Mouse (Mus musculus): Measurements from ENCODE around the gene Lrrc43.
A peak's percentile ranks its signal among the peaks of the same experiment; 100 is the strongest.
"Not testable (repeated sequence)": the region's sequence is repeated elsewhere in the genome, so short reads cannot be mapped to it uniquely, and the experiment has no call there.

The Lrrc43 gene

DNA sequence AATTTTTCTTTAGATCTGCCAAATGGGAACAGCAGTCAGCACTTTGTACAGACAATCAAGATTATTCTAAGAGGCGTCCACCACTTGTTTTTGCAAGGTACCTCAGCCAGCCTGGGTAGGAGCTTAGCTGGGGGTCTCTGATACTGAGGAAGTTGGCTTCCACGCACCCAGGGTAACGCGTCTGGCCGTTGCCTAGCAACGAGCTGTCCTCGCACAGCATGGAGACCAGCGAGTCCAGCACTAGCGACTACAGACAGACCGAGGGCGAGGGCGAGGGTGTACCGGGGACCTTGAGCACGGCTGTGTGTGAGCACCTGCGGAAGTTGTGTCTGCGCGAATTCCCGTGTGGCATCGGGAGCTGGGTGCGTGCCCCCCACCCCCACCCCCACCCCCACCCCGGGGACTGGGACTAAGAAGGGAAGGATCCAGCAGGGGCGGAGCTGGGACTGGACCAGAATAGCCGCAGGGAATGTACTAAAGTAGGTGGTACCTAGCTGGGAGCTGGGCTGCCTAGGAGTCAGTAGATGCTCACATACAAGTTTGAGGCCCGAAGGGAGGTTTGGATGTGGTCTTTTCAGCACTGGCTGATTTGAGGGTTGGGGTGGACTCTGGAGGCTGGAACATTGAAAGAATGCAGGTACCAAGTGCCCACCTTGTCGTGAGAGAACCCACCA is at the start of gene Lrrc43, which contains the start of gene Il31:
Lrrc43 (plus strand) TSS at position 194 of the 674 bp plus-strand sequence.
Il31 (minus strand) TSS at position 378 of the 674 bp plus-strand sequence.
- peak; percentile 19 for DNase-seq (ENCODE audit: inconsistent ontology term)

DNA sequence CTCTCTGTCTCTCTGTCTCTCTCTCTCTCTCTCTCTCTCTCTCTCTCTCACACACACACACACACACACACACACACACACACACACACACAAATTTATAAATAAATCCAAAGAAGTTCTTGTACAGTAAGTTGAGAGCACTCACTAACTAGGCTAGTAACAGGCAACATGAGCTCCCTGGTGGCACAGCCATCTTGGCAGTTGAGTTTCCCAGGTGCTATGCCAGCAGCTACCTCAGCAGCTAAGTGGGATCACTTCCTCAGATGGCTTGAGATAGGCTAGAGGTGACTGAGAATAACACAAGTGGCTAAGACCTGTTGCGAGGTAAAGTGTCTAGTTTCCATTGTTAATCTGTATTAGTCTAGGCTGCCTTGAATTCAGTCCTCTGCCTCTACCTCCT is 49.8 kb upstream of the Lrrc43 start:
- no peak for DNase-seq (ENCODE audit: inconsistent ontology term)

DNA sequence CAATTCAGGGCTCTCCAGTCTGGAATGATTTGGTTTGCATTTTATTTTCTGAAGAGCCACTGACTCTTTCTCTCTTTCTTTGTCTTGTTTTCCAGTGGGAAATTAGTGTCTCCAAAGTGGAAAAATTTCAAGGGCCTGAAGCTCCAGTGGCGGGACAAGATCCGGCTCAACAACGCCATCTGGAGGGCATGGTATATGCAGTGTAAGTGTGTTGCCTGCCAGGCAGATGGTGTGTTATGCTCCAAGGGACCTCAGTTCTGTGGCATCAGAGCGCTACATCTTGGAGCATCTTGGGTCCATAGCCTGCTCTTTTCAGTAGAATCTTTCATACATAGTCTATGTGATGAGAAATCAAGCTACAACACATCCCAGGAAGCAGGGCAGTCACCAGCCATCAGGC is 49.2 kb upstream of the Lrrc43 start:
- DNase-seq (ENCODE audit: inconsistent ontology term): no peak

DNA sequence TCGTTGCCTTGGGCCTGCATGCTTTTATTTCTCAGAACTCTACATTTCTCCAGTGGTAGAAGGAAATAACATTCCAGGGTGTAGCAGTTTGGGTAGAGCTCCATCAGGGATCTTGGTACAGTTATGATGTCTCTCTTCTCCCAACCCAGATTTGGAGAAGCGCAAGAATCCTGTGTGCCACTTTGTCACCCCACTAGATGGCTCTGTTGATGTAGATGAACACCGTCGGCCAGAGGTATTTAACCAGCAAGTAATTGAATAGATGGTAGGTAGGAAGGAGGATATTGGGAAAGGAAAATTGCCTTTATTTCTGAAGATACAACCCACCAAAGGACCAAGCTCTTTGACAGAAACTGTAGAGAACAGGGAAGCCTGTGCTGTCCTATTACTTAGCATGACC is 48.4 kb upstream of the Lrrc43 start:
- DNase-seq (ENCODE audit: inconsistent ontology term): no peak

DNA sequence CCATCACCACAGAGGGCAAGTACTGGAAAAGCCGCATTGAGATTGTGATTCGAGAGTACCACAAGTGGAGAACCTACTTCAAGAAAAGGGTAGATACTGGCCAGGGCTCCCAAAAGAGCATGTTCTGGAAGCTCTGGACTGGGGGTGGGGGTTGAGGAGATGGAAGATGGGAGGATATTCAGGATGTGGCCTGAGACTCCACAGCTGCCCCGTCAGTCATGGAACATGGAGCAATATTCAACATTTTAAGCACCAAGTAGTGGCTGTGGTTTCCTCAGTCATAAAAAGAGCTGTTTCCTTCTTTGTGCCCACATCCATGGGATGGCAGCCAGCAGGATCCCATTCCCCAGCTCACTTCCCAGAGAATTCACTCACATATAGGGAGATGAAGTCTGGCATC is 46.8 kb upstream of the Lrrc43 start:
- DNase-seq (ENCODE audit: inconsistent ontology term): no peak

DNA sequence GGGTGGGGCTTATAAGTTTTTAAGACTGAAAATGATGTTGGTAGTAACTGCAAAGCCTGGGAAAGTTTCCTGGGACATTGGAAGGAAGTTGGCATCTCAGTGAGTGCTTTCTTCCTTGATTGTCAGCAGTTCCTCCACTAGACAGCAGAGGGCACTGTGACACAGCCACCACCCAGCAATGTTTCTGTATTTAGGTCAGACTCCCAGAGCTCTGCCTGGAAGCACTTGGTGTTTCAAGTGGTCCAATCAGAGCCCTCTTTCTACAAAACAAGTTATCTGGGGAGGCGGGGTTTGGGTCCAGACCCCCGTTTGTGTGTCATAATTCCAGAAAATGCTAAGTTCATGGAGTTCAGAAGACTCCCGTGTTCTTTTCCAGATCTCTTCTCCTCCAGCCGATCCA is 45.0 kb upstream of the Lrrc43 start:
- peak; percentile 62 for DNase-seq (ENCODE audit: inconsistent ontology term)

DNA sequence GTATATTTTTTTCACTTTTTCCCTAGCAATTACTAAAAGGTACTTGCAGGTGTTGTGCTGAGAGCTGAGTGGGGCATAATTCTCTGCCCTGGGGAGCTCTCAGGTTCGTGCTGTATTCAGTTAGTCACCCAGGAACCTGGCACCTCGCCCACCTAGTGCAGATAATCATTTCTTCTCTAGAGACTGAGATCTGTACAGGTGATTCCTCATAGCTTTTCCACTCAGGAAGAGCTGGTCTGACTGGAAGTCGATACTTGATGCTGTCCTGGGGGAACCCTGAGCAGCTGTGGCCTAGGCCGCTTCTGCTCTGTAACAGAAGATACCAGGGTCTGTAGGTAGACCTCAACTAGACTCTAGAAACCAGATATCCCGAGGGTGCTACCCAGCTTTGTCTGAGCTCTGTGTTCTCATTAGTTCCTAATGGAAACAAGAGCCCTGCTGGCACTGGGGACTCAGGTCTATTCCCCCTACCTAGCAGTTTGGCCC is 44.2 kb upstream of the Lrrc43 start:
- no peak for DNase-seq (ENCODE audit: inconsistent ontology term)

DNA sequence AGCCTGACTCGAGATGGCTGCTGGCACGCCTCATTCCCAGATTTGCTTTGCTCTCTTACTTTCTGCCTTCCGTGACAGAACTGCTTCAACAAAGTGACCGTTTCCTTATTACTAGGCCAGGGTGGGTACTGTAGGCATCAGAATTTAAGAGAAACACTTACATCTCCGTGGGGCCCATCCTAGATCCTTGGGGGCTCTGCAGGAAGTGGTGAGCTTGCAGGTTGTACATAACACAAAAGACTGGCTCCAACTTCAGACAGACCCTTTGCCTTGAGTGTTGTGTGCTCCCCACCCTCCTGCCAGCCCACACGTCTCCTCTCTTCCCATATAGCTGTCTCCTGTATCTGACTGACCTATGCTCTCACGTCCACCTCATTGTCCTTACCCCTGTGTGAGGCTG is 37.2 kb upstream of the Lrrc43 start:
- DNase-seq (ENCODE audit: inconsistent ontology term): no peak

DNA sequence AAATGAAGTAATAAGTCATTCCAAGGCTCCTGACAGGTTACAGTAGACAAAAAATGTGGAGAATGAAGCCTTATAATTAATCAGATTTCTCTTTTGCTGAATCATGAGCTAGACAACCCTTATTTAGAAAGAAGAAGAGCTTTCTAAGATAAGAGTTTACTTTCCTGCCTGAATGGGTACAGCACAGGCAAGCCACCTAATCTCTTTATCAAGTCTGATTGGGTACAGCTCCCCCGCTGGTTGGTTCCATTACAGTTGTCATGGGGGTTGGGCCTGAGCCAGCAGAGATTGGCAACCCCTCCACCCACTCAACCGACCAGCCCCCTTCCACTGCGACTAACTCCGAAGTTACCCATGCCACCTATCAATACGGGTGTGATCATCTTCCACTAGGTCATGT is 27.7 kb upstream of the Lrrc43 start:
- DNase-seq (ENCODE audit: inconsistent ontology term): no peak

DNA sequence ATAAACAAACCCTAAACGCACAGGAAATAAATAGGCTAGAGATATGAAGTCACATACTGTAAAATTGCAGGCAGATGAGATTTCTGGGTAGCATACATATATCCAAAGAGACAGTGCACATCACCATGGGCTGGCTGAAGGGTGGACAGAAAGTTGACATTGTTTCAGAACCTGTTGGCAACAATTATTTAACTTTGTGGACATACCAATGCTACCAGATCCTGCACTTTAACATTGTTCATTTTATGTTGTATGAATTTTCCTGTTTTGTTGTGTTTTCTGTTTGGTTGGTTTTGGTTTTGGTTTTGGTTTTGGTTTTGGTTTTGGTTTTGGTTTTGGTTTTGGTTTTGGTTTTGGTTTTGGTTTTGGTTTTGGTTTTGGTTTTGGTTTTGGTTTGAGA is 24.5 kb upstream of the Lrrc43 start:
- no peak for DNase-seq (ENCODE audit: inconsistent ontology term)

DNA sequence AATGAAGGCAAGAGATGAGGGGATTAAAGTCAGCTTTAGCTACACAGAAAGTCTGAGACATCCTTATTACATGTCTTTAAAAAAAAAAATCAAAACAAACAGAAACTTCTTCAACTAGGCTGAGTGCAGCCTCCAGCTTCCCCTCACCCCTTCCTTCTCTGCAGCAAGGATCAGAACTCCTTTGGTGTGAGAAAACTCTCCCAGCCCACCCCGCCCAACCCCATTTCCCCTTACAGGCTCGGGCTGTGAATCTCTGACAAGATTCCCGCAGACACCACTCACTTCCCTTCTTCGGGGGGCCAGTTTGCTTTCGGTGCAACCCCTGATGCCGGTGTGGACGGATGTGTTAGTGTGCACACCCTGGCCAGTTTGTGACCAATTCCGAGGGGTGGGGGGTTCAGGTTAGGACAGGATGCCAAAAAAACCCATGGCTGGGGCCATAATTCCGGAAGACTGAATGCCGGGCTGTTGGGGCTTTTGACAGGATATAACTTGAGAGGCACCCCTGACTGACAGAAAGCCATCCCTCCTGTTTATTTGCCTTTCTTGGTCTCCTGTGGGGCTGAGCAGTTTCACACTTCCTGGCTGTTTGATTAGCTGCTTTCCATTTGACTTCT is 18.2 kb upstream of the Lrrc43 start:
- no peak for DNase-seq (ENCODE audit: inconsistent ontology term)

DNA sequence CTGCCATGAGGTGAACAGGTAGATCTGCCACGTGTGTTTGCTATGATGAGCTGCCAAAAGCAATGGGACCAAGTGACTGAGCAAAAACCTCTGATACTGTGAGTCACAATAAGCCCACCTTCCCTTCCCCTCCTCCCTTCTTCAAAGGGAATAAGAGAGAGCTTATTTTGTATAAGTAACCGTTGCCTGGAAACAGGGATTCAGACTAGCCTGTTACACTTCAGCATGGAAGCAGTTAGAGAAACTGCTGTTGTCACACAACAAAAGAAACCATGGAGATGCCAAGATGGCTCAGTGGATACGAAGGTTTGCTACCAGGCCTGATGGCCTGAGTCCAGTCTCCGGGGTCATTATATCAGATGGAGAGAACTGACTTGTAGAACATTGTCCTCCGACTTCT is 15.3 kb upstream of the Lrrc43 start:
- DNase-seq (ENCODE audit: inconsistent ontology term): no peak

DNA sequence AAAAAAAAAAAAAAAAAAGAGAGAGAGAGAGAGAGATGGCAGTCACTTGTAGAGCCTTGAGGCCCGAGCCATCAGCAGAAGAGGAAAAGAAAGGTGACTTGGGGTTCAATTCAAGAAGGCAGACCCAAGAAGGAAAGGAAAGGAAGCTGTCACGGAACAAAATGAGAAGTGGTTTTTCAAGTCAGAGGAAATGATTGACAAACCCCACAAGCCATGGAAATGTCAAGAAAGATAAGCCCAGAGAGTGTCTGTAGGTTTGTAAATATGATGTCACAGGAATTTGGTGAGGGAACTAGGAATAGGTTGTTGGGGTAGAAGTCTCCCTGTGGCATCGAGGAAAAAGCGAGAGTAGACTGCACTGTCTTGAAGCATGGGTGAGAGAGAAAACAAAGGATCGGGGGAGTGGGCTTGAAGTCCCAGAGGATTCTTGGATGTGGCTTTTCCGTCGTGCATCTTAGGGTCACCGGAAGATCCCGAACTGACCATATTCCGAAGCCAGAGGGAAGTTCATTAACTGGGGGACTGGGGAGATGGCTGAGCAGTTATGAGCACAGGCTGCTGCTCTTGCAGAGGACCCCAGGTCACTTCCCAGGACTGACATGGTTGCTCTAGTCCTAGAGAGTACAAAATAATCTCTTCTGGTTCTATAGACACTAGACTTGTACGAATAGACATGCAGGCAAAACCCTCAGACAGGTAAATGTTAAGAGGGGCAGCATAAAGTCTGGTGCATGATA is 1.3 kb upstream of the Lrrc43 start:
- no peak for DNase-seq (ENCODE audit: inconsistent ontology term)

DNA sequence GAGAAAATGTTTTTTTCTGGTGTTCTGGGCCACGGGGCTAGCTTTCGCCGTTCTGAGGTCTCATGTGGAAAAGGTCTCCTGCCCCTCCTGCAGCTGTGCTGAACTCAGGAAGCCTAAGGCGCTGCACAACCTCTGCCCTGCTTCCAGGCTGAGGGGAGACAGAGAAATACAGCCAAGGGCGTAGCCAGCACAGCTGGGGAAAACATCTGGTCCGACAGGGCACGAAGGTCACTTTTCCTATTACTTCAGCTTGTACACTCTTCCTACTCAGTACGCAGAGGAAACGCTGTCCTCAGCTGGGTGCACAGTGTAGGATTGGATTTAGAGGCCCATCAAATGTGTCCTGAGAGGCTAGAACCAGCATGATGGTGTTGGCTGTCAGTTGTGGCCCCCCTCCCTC is 830 bp downstream of the Lrrc43 start:
- no peak for DNase-seq (ENCODE audit: inconsistent ontology term)

DNA sequence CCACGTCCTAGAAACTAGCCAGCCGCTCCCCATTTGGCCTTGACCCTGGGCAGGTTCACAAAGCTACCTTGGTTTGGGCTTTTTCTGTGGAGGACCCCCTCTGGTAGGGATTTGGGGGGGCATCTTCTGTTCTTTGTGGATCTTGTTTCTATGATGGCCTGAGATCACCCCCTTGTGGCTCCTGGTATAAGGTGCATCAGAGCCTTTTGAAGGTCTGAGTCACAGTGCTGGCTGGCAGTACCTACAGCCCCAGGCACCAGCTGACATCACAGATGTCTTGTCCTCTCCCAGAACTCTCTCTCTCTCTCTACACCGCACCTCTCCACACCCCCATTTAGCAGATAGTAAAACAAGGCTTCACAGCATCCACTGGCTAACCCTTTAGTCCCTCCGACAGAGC is 10.6 kb downstream of the Lrrc43 start:
- peak; percentile 25 for DNase-seq (ENCODE audit: inconsistent ontology term)

DNA sequence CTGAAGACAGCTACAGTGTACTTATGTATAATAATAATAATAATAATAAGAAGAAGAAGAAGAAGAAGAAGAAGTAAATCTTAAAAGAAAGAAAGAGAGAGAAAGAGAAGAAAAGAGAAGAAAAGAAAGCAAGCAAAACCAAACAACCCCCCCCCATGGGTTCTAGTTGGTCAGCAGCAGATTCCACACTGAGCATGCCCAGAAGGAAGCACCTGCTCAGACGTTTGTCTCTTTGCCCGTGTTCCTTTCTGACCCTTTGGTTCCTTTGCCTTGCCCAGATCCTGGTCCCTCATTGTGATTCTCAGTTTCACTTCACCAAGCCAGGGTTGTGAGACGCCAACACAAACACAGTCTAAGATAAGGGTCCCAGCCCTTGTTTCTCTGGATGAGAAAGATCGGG is 12.9 kb downstream of the Lrrc43 start:
- DNase-seq (ENCODE audit: inconsistent ontology term): no peak

DNA sequence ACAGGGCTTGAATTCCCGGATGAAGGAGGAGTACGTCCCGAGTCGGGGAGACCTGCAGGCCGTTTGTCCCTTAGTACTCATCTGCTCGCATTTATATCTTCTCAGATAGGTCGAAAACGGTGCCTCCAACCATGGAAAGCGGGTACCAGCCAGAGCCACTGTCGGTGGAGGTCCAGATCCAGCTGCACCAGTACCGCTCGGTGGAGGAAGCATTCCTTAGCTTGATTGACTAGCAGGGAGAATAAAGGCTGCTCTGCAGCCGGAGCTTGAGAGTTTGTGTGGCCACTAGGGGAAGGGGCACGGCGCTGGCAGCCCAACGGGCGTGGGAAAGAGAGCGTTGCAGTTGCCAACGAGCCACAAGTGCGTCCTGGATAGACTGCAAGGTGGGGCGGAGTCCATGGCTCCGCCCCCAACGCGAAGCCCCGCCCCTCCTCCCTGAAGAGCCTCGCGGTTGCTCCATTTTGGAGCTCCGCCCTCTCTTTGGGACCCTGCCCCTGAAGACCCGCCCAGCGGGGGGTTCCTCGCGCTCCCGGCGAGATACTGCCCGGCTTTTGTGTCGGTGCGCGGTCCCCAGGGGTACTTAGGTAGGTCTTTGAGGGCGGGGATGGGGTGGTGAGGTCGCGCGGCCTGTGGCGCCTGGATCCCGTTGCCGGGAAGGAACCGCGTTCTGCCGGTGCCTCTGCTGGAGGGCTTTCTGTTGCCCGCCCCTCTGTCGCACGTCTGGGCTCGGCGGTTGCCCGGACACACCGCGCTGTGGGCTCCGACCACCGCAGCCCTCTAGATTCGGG is 19.0 kb downstream of the Lrrc43 start:
- DNase-seq (ENCODE audit: inconsistent ontology term): peak; percentile 97

DNA sequence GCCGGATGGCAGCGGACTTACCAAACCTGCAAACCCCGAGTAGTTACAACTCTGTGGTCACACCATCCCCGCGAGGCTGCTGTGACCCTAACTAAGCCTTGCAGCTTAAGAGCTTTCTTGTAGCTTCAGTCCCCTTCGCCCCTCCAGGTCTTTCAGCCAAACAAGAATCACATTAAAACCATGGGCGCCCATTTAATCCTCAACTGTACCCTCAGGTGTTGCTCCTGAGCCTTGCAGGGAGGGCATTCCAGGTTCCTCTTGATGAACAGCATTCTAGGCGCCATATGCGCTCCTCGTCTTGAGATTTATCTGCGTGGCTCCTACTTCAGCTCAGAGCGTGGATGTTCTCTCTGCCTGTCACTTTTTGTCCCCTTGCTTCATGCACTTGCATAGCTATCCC is 19.8 kb downstream of the Lrrc43 start:
- no peak for DNase-seq (ENCODE audit: inconsistent ontology term)

DNA sequence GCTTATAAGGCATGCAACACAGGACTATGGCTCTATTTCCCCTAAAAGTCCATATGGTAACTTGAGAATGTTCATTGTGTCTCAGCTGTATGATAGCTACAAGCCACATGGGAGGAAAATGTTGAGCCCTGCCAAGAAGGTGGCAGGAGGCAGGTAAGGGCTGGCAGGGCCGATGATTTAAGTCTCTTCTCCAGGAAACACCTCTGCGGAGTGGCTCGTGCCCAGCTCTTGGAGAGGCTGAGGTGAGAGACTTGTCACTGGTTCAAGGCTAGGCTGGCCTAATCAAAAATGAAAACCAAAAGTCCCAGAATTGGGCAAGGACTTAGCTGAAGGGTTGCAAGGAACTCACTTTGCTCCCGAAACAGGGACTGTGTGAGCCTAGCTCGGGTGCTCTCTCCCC is 21.1 kb downstream of the Lrrc43 start, which contains the start of gene B3gnt4:
B3gnt4 (plus strand) TSS at position 301 of the 400 bp plus-strand sequence.
- DNase-seq (ENCODE audit: inconsistent ontology term): no peak

DNA sequence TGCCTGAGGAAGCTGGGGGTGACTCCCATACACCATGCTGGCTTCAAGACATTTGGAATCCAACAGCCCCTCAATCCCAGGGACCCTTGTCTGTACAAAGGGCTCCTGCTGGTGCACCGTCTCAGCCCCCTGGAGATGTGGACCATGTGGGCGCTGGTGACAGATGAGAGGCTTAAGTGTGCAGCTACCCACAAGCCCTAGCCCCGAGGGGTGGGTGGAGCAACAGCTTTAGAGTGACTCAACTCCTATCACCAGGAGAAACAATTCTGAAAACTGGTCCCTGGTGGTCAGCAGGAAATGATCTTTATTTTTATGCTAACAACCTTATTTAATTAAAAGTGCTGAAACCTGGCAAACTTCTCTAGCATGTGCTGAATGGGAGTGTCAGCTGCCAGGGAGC is 22.3 kb downstream of the Lrrc43 start:
- DNase-seq (ENCODE audit: inconsistent ontology term): not testable (repeated sequence)

DNA sequence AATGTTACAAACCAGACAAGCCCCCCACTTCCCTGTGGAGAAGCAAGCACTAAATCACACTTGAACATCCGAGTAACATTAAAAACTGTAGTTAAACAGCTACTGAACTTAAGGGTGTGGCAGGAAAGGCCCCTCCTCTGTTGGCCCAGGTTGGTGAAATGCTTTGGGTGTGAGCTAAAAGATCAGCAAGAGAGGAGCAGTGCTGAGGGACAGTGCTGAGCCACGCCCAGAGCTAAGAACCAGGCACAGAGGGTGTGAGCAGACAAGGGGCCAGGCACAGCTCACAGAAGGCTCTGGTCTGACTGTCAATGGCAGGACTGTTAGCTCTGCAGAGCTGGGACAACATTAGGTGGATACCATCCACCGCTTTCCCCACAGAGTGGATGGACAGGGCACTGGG is 23.0 kb downstream of the Lrrc43 start:
- DNase-seq (ENCODE audit: inconsistent ontology term): no peak

DNA sequence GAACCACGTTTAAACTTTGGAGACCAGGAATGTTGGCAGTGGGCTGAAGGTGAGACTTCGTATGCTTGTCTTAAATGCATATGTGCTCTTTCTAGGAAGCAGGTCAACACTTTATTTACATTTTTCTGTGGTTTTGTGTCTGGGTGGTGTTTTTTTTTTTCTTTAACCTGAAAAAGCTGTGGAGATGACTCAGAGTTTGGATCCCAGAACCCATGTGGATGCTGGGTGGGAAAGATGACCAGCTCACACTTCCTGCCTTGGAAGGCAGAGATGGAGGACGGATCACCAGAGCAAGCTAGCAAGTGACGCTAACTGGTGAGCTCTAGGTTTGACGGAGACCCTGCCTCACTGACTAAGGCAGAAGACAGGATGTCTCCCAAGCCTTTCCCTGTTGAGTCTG is 25.8 kb downstream of the Lrrc43 start:
- DNase-seq (ENCODE audit: inconsistent ontology term): no peak

Measured in Muller cell, postnatal 12 days (primary cell).